Mouse (Mus musculus) retina, postnatal 1 day (tissue): ENCODE results near the gene Zyx.

Source experiments
- DNase-seq: peaks from one replicate; pipeline ENCODE4 v3.0.0-alpha.2; 2012

The Zyx gene

DNA sequence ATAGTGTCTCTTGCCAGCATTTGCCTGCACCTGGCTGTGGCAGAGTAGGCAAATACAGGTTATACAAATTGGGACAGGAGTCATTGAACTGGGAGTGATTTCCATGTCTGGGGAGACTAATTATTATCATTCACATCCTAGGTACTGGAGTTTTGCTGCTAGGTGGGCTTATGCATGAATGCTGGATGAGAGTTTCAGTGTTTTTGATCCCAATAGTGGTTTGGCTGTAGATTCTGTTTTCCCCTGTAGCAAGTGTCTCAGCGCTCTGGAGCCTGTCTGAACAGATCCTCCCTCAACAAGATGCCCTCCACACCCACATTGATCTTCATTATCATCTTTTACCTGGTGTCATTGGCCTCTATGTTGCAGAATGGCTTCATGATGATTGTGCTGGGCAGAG, 50.5 kb downstream of the Zyx start, which contains the start of gene Tas2r143:
Tas2r143 (plus strand) TSS at position 301 of the 400 bp plus-strand sequence.
- no peak for DNase-seq

DNA sequence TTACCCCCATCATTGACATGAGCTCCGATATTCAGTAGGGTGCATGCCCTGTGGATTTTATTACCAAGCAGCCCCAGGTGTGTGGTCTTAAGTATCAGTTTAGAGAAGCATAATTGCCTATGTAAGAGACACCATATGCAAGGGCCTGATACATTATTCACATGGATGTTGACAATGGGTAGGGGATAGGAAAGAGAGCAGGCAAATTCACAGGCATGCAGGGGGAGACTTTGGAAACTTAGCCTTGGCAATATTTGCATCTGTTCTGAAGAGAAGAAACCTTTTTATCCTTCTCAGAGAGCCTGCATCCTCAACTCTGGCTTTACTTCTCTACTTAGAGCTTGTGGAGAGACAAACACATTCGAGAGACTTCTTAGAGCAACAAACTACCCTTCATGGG, 55.7 kb downstream of the Zyx start, which contains the start of gene Tas2r135:
Tas2r135 (plus strand) TSS at position 301 of the 400 bp plus-strand sequence.
- no peak for DNase-seq
